Mouse (Mus musculus) cerebellum, adult 11-12 months (tissue): ENCODE measurements around the gene Med10.

Experiments
- DNase-seq: peaks from one replicate; pipeline ENCODE4 v3.0.0; 2022

The Med10 gene

GRCm38 (mm10) chr13:69832578-69832977, 30.4 kb downstream of the Med10 start:
- no peak for DNase-seq

- no peak for DNase-seq
Measured at GRCm38 (mm10) chr13:69833416-69833815, 31.2 kb downstream of the Med10 start.

DNA sequence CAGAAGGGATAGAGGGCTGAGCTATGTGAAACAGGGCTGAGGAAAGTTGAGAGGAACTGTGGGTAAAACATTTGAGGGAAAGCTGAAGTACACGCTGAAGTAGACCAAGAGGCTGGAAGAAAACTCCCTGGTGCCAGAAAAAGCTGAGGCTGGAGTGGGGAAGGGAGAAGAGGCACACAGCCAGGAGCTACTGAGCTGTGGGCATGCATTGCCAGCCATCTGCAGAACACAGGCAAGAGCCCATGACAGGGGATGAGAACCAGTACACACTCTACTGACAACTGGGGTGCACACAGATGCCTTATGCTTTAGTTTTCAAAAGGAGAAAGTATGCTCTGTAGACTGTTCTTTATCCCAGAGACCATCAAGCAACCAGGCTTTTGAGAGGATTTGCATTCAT, 43.4 kb downstream of the Med10 start:
- DNase-seq, result no peak

GRCm38 (mm10) chr13:69849579-69849978, 47.4 kb downstream of the Med10 start:
- DNase-seq, result no peak

DNA sequence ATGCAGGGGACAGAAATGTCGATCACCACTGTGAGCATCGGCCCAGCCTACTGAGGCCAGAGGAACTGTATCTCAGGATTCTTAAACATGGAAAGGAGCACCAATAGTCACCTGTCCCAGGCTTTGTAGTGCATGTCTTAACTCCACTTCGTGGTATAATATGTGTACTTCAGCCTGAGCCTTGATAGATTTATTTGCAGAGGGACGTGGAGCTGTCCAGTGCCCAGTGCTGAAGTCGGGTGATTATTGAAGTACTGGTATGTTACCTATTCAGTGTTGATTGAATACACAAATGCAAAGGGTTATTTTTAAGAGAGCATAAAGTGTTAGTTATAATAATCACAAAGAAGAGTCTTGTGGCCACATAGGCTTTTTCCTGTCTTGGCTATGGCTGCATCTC, 50.1 kb downstream of the Med10 start:
- no peak for DNase-seq

DNA sequence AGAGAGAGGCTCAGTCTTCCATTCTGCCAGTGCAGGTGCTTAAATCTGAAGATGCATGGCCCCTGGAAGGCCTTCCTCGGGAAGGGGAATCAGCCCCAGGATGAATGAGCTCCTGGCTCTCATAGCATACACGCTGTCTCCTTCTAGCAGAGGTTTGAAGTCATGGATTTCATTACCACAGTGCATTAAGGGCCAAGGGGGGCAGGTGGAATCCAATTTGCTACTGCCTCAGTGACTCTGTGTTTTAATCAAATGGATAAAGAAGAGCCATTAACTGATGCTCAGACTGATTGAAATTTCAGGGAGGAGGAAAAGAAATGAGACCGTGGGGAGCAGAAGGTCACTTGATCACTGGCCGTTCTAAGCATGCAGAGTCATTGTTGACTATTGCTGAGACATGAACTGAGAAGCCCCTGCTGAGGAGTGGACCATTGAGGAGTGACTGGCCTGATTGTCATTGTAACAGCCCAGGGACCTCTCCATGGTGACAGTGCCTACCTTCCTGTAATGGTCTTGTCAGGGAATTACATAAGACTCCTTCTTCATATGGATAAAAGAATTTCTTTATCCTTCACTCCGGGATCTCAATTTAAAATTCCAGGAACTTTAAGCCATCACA, 51.3 kb downstream of the Med10 start:
- no peak for DNase-seq

GRCm38 (mm10) chr13:69855941-69856340, 53.7 kb downstream of the Med10 start:
- DNase-seq, result no peak

- DNase-seq, result no peak
Measured at GRCm38 (mm10) chr13:69862276-69862675, 60.1 kb downstream of the Med10 start.

- no peak for DNase-seq
Measured at GRCm38 (mm10) chr13:69864911-69865310, 62.7 kb downstream of the Med10 start.
